Mouse (Mus musculus) neural tube, embryonic 13.5 days (tissue): ENCODE results near the gene Alox5ap. TPM values are rescaled to one million over a fixed set of nuclear protein-coding genes. Genes with fewer than 3 reads are reported as not detected.

Experiments used
- ATAC-seq: fragments of 200-750 bp; cut with Nextera tagmentation; 2 replicates; pipeline ENCODE4 v1.8.0; 2017; ENCODE audit warnings: low read depth, mild to moderate bottlenecking, moderate TSS enrichment, moderate library complexity
- H3K27ac ChIP-seq: fragments of 300-500 bp; sonication (generic); replicated peaks from 2 replicates; pipeline ENCODE4 v1.5.1; 2015; ENCODE audit warnings: moderate library complexity, mild to moderate bottlenecking, inconsistent platforms
- H3K27me3 ChIP-seq: fragments of 300-500 bp; sonication (generic); 2 replicates; pipeline ENCODE4 v1.6.1; 2015; ENCODE audit warnings: mild to moderate bottlenecking, inconsistent platforms
- H3K36me3 ChIP-seq: fragments of 300-500 bp; sonication (generic); 2 replicates; pipeline ENCODE4 v1.6.1; 2015; ENCODE audit warnings: mild to moderate bottlenecking, inconsistent platforms
- H3K4me1 ChIP-seq: fragments of 300-500 bp; sonication (generic); replicated peaks from 2 replicates; pipeline ENCODE4 v1.6.1; 2015; ENCODE audit warnings: inconsistent platforms
- H3K4me2 ChIP-seq: fragments of 300-500 bp; sonication (generic); 2 replicates; pipeline ENCODE4 v1.6.1; 2015; ENCODE audit warnings: inconsistent platforms, mild to moderate bottlenecking, moderate library complexity
- H3K4me3 ChIP-seq: fragments of 300-500 bp; sonication (generic); 2 replicates; pipeline ENCODE4 v1.5.1; 2015; ENCODE audit warnings: mild to moderate bottlenecking, inconsistent platforms
- H3K9ac ChIP-seq: fragments of 300-500 bp; sonication (generic); 2 replicates; pipeline ENCODE4 v1.6.1; 2015; ENCODE audit warnings: moderate library complexity, mild to moderate bottlenecking, inconsistent platforms
- H3K9me3 ChIP-seq: fragments of 300-500 bp; sonication (generic); 2 replicates; pipeline ENCODE4 v1.6.1; 2016; ENCODE audit warnings: inconsistent platforms
- WGBS: fragments of 180-500 bp; shearing (Covaris S2); methylation state at CpG from one replicate; pipeline ENCODE4 v1.1.7; 2015; 5-methylcytosine and 5-hydroxymethylcytosine counted together
- microRNA-seq: library from miRNA; unstranded; fragments of <30 nt; microRNA quantifications from one replicate; pipeline ENCODE4, GENCODE M21; 2016
- polyA plus RNA-seq: library from polyadenylated mRNA; unstranded; fragments of >200 nt; fragmentation: Nextera tagmentation; extraction: Ambion mirVana; gene quantifications from 2 replicates; pipeline ENCODE4 v1.2.1, GENCODE M21; 2015

Alox5ap gene
- polyA plus RNA-seq, 1 experiment from 2014 or later: 9.3 TPM

GRCm38 (mm10) chr5:149337148-149337547 lies 72.6 kb downstream of the Alox5ap start:
- Histone ChIP-seq H3K36me3 (no peaks in the 10 kb centered on the region), H3K4me2 (no peak overlapping the region), H3K27ac (no peak overlapping the region), H3K4me1 (peaks cover 10% of the 10 kb centered on the region), H3K9ac (no peak overlapping the region), H3K4me3 (no peak overlapping the region), H3K9me3 (no peaks in the 10 kb centered on the region), H3K27me3 (no peaks in the 10 kb centered on the region)
- no peak for ATAC-seq
- WGBS: 92% methylated on average over 10 of the region's 10 CpGs

Small RNA genes lying within 50 kb of the gene (microRNA-seq; reads per million reads assigned to microRNA genes)
- not detected for gene Gm24105

Other genes with a start within 250 kb of the Alox5ap start
- 62.4 and 65.4 TPM in 2 replicates for gene Uspl1, start 80.4 kb upstream of the Alox5ap start, polyA plus RNA-seq
- 950 and 1,077 TPM in 2 replicates for gene Hmgb1, start 80.3 kb upstream of the Alox5ap start, polyA plus RNA-seq
- 1.2 and 1.4 TPM in 2 replicates for gene Medag, start 147.0 kb downstream of the Alox5ap start, polyA plus RNA-seq
- gene Tex26, start 174.9 kb downstream of the Alox5ap start, polyA plus RNA-seq: 0.54 and 1.3 TPM in 2 replicates